Comparison of ENCODE assay signal across 14 mouse cellular contexts in genomic region chr1:133736664-133737063, GRCm38 (mm10). TPM values are rescaled to one million over a fixed set of nuclear protein-coding genes. Genes with fewer than 3 reads are reported as not detected.
DNase-seq lines count a peak whose midpoint lies in the region; ATAC-seq and TF ChIP-seq lines count a peak whose summit lies in the region.
"Had no signal": no experiment of that assay in that cellular context is flagged by ENCODE, and none has a peak within 500 bp of the region (broad histone marks: within the 10 kb centered on the region; RNA-seq: fewer than 3 reads in every experiment).

No protein-coding gene starts in this region.

- H3K9ac ChIP-seq in liver, postnatal 0 days (replicated peaks) = no peak overlapping the region

- H3K79me3 ChIP-seq in C2C12 (ENCODE audit: low read depth) = no peaks in the 10 kb centered on the region

- no peak for TF ChIP-seq EP300 in liver, postnatal 0 days (IDR thresholded peaks at IDR 0.05; ENCODE audit: low read depth)

- H3K36me3 ChIP-seq in C2C12 (ENCODE audit: control insufficient read depth, insufficient read depth) = no peaks in the 10 kb centered on the region
- H3K36me3 ChIP-seq in liver, postnatal 0 days (replicated peaks; ENCODE audit: insufficient read depth, low read length) = peaks cover 65% of the 10 kb centered on the region
- H3K36me3 ChIP-seq: lung, embryonic 15.5 days had no signal

- no peaks in the 10 kb centered on the region for H3K79me2 ChIP-seq in C2C12 (ENCODE audit: control insufficient read depth, insufficient read depth)

- peak overlapping the region; percentile 15 for H3ac ChIP-seq in C2C12 (ENCODE audit: control insufficient read depth, insufficient read length, low read depth)

- 69% methylated on average over 7 of the region's 7 CpGs for WGBS in liver, postnatal 0 days (ENCODE audit: insufficient replicate concordance)

- no peaks in the 10 kb centered on the region for H3K4me1 ChIP-seq in liver, postnatal 0 days (ENCODE audit: insufficient read depth)

- ATAC-seq in liver, postnatal 0 days = 0 out of 2 replicates have a peak, but pooled peaks have one; percentile 5
- no peak for ATAC-seq in megakaryocyte, adult 5-6 weeks (ENCODE audit: poor library complexity, severe bottlenecking)

- H3K27ac ChIP-seq in layer of hippocampus, adult 2 months = 0 out of 2 replicates have a peak overlapping the region, but pooled peaks have one; percentile 5
- no peak overlapping the region for H3K27ac ChIP-seq in liver, postnatal 0 days (ENCODE audit: low read depth)
- H3K27ac ChIP-seq: heart, adult 2 months; limb, embryonic 12.5 days; lung, embryonic 15.5 days had no signal

- H3K4me3 ChIP-seq in layer of hippocampus, adult 2 months = no peak overlapping the region
- H3K4me3 ChIP-seq in C2C12 (ENCODE audit: insufficient read depth, poor library complexity, severe bottlenecking) = no peak overlapping the region
- H3K4me3 ChIP-seq in liver, postnatal 0 days (ENCODE audit: low read depth, low read length) = no peak overlapping the region
- H3K4me3 ChIP-seq: heart, adult 2 months; megakaryocyte, embryonic 14.5 days had no signal

- DNase-seq in layer of hippocampus, adult 2 months (ENCODE audit: low spot score in 2 of 2) = no peak
- DNase-seq in layer of hippocampus, adult 8-10 months (ENCODE audit: low spot score in 2 of 2) = no peak
- DNase-seq in brain, adult 2 months (ENCODE audit: low read depth, low spot score) = peak; percentile 64
- no peak for DNase-seq in liver, postnatal 0 days
- DNase-seq in urinary bladder, adult 18-20 months (ENCODE audit: low spot score in 2 of 2) = no peak

- no peaks in the 10 kb centered on the region for H3K27me3 ChIP-seq in C2C12 (ENCODE audit: control insufficient read depth, insufficient read depth, insufficient read length)
- no peaks in the 10 kb centered on the region for H3K27me3 ChIP-seq in liver, postnatal 0 days (ENCODE audit: insufficient read depth, low read length)
- H3K27me3 ChIP-seq: CH12.LX; lung, embryonic 15.5 days; megakaryocyte, embryonic 14.5 days had no signal

- H3K9me3 ChIP-seq in liver, postnatal 0 days (ENCODE audit: low read length) = no peaks in the 10 kb centered on the region
- H3K9me3 ChIP-seq: limb, embryonic 12.5 days; lung, embryonic 15.5 days; megakaryocyte, embryonic 14.5 days had no signal

- no peak for TF ChIP-seq CTCF in layer of hippocampus, adult 2 months (conservative IDR thresholded peaks at IDR 0.05)
- no peak for TF ChIP-seq CTCF in C2C12 (IDR thresholded peaks at IDR 0.05; ENCODE audit: control insufficient read depth, insufficient read depth, insufficient read length)
- TF ChIP-seq CTCF in liver, postnatal 0 days (IDR thresholded peaks at IDR 0.05; ENCODE audit: low read depth) = no peak

- no peak overlapping the region for H3K4me2 ChIP-seq in liver, postnatal 0 days (ENCODE audit: low read depth, low read length)

TF ChIP-seq in C2C12, 6 proteins besides CTCF, POLR2A, EP300 and RAD21:
- no peak for TF ChIP-seq FOSL1 (IDR thresholded peaks at IDR 0.05; ENCODE audit: insufficient read depth, low read length, poor library complexity, severe bottlenecking)
- no peak for TF ChIP-seq USF1 (IDR thresholded peaks at IDR 0.05; ENCODE audit: low read depth)
- TF ChIP-seq MYOD1 (IDR thresholded peaks at IDR 0.05; ENCODE audit: control insufficient read depth, insufficient read length, low read depth) = peak; percentile 70
- TF ChIP-seq MYOG (IDR thresholded peaks at IDR 0.05; ENCODE audit: control insufficient read depth, extremely low read depth, insufficient read length) = no peak

RNA-seq across cellular contexts. Expression of gene Lax1, which starts 46.8 kb away (rescaled TPM):
- total RNA-seq in layer of hippocampus, adult 2 months (2021) = under 1 TPM in 1 of 2 experiments, not detected in 1; 0.15 TPM
- not detected for total RNA-seq in layer of hippocampus, adult 8-10 months (2022)
- polyA plus RNA-seq in C2C12 (2012; fragmentation: generic; extraction: Trizol) = not detected
- 0.66 and 1.1 TPM in 2 replicates for polyA plus RNA-seq in liver, postnatal 0 days (2015; fragmentation: Nextera tagmentation; extraction: Ambion mirVana)
- total RNA-seq in megakaryocyte, adult 5-6 weeks (2015) = 0.96 and 1.0 TPM in 2 replicates
- 1.8 and 3.0 TPM in 2 replicates for total RNA-seq in megakaryocyte, adult 5-6 weeks (2017)
- total RNA-seq: gastrocnemius, adult 18-20 months; layer of hippocampus, postnatal 36 days had no signal
